Mouse (Mus musculus) forebrain, embryonic 12.5 days (tissue): ENCODE measurements around the gene Nek2. TPM values are rescaled to one million over a fixed set of nuclear protein-coding genes. Genes with fewer than 3 reads are reported as not detected.

ENCODE experiments used
- ATAC-seq: fragments of 200-750 bp; cut with Nextera tagmentation; 2 replicates; pipeline ENCODE4 v1.8.0; 2017; ENCODE audit warnings: moderate TSS enrichment; ENCODE audit not compliant: low FRiP score
- H3K27ac ChIP-seq: fragments of 300-500 bp; sonication (generic); 2 replicates; pipeline ENCODE4 v1.5.1; 2016; ENCODE audit warnings: mild to moderate bottlenecking
- H3K27me3 ChIP-seq: fragments of 300-500 bp; sonication (generic); 2 replicates; pipeline ENCODE4 v1.6.1; 2016; ENCODE audit warnings: mild to moderate bottlenecking
- H3K36me3 ChIP-seq: fragments of 300-500 bp; sonication (generic); replicated peaks from 2 replicates; pipeline ENCODE4 v1.6.1; 2016; ENCODE audit warnings: mild to moderate bottlenecking
- H3K4me1 ChIP-seq: fragments of 300-500 bp; sonication (generic); 2 replicates; pipeline ENCODE4 v1.6.1; 2016
- H3K4me2 ChIP-seq: fragments of 300-500 bp; sonication (generic); 2 replicates; pipeline ENCODE4 v1.6.1; 2016; ENCODE audit warnings: mild to moderate bottlenecking, moderate library complexity
- H3K4me3 ChIP-seq: fragments of 300-500 bp; sonication (generic); replicated peaks from 2 replicates; pipeline ENCODE4 v1.5.1; 2016; ENCODE audit warnings: mild to moderate bottlenecking
- H3K9ac ChIP-seq: fragments of 300-500 bp; sonication (generic); 2 replicates; pipeline ENCODE4 v1.6.1; 2016; ENCODE audit warnings: mild to moderate bottlenecking
- H3K9me3 ChIP-seq: fragments of 300-500 bp; sonication (generic); 2 replicates; pipeline ENCODE4 v1.6.1; 2016
- WGBS: fragments of 180-500 bp; shearing (Covaris S2); methylation state at CpG from one replicate; pipeline ENCODE4 v1.1.7; 2016; 5-methylcytosine and 5-hydroxymethylcytosine counted together
- polyA plus RNA-seq: library from polyadenylated mRNA; unstranded; fragments of >200 nt; fragmentation: Nextera tagmentation; extraction: Ambion mirVana; gene quantifications from 2 replicates; pipeline ENCODE4 v1.2.1, GENCODE M21; 2016

Gene Nek2
- polyA plus RNA-seq, 1 experiment from 2014 or later, result 56.1 TPM

GRCm38 (mm10) chr1:191846667-191847066 is 25.4 kb downstream of the Nek2 start:
- Histone ChIP-seq H3K36me3 (no peaks in the 10 kb centered on the region), H3K4me2 (no peak overlapping the region), H3K4me3 (no peak overlapping the region), H3K27ac (no peak overlapping the region), H3K9ac (no peak overlapping the region), H3K9me3 (no peaks in the 10 kb centered on the region), H3K27me3 (no peaks in the 10 kb centered on the region), H3K4me1 (no peaks in the 10 kb centered on the region)
- no peak for ATAC-seq
- 84% methylated on average over 5 of the region's 5 CpGs for WGBS

GRCm38 (mm10) chr1:191849501-191849900 is 28.3 kb downstream of the Nek2 start:
- H3K4me1 ChIP-seq, result no peaks in the 10 kb centered on the region
- H3K27ac ChIP-seq, result no peak overlapping the region
- WGBS, result 77% methylated on average over 4 of the region's 4 CpGs
- H3K9ac ChIP-seq, result no peak overlapping the region
- H3K27me3 ChIP-seq, result no peaks in the 10 kb centered on the region
- H3K4me2 ChIP-seq, result no peak overlapping the region
- H3K4me3 ChIP-seq, result no peak overlapping the region
- no peaks in the 10 kb centered on the region for H3K36me3 ChIP-seq
- H3K9me3 ChIP-seq, result no peaks in the 10 kb centered on the region
- no peak for ATAC-seq

GRCm38 (mm10) chr1:191853442-191853841 is 32.2 kb downstream of the Nek2 start:
- H3K4me2 ChIP-seq, result no peak overlapping the region
- no peak overlapping the region for H3K27ac ChIP-seq
- H3K4me3 ChIP-seq, result no peak overlapping the region
- WGBS, result 93% methylated on average over 9 of the region's 9 CpGs
- no peaks in the 10 kb centered on the region for H3K4me1 ChIP-seq
- ATAC-seq, result no peak
- H3K9me3 ChIP-seq, result no peaks in the 10 kb centered on the region
- no peaks in the 10 kb centered on the region for H3K36me3 ChIP-seq
- H3K9ac ChIP-seq, result no peak overlapping the region
- no peaks in the 10 kb centered on the region for H3K27me3 ChIP-seq

GRCm38 (mm10) chr1:191854716-191855115 is 33.5 kb downstream of the Nek2 start:
- Histone ChIP-seq H3K27ac (no peak overlapping the region), H3K36me3 (no peaks in the 10 kb centered on the region), H3K9me3 (no peaks in the 10 kb centered on the region), H3K4me2 (no peak overlapping the region), H3K4me3 (no peak overlapping the region), H3K27me3 (no peaks in the 10 kb centered on the region), H3K4me1 (no peaks in the 10 kb centered on the region), H3K9ac (no peak overlapping the region)
- no peak for ATAC-seq
- 82% methylated on average over 5 of the region's 5 CpGs for WGBS

GRCm38 (mm10) chr1:191855136-191855878 is 34.1 kb downstream of the Nek2 start:
- 80% methylated on average over 10 of the region's 10 CpGs for WGBS

GRCm38 (mm10) chr1:191856886-191857651 is 35.8 kb downstream of the Nek2 start:
- no peaks in the 10 kb centered on the region for H3K4me1 ChIP-seq
- ATAC-seq, result no peak
- H3K36me3 ChIP-seq, result no peaks in the 10 kb centered on the region
- no peaks in the 10 kb centered on the region for H3K27me3 ChIP-seq
- H3K27ac ChIP-seq, result no peak overlapping the region
- WGBS, result 85% methylated on average over 5 of the region's 5 CpGs
- no peak overlapping the region for H3K4me2 ChIP-seq
- no peak overlapping the region for H3K4me3 ChIP-seq
- no peaks in the 10 kb centered on the region for H3K9me3 ChIP-seq
- H3K9ac ChIP-seq, result no peak overlapping the region

More at GRCm38 (mm10) chr1:191855136-191855878, 34.1 kb downstream of the Nek2 start:
- Histone ChIP-seq H3K36me3 (no peaks in the 10 kb centered on the region), H3K4me2 (no peak overlapping the region), H3K4me1 (no peaks in the 10 kb centered on the region), H3K9ac (no peak overlapping the region), H3K27ac (no peak overlapping the region), H3K27me3 (no peaks in the 10 kb centered on the region), H3K9me3 (no peaks in the 10 kb centered on the region), H3K4me3 (no peak overlapping the region)
- ATAC-seq, result no peak

GRCm38 (mm10) chr1:191858136-191858535 is 36.9 kb downstream of the Nek2 start:
- H3K9me3 ChIP-seq, result no peaks in the 10 kb centered on the region
- no peak overlapping the region for H3K9ac ChIP-seq
- H3K4me1 ChIP-seq, result no peaks in the 10 kb centered on the region
- no peak overlapping the region for H3K27ac ChIP-seq
- no peaks in the 10 kb centered on the region for H3K36me3 ChIP-seq
- H3K27me3 ChIP-seq, result no peaks in the 10 kb centered on the region
- H3K4me3 ChIP-seq, result no peak overlapping the region
- ATAC-seq, result no peak
- H3K4me2 ChIP-seq, result no peak overlapping the region

- H3K4me3 ChIP-seq, result no peak overlapping the region
- H3K36me3 ChIP-seq, result no peaks in the 10 kb centered on the region
- WGBS, result 90% methylated on average over 3 of the region's 3 CpGs
- no peaks in the 10 kb centered on the region for H3K27me3 ChIP-seq
- no peak overlapping the region for H3K27ac ChIP-seq
- H3K4me1 ChIP-seq, result no peaks in the 10 kb centered on the region
- no peak for ATAC-seq
- no peaks in the 10 kb centered on the region for H3K9me3 ChIP-seq
- H3K9ac ChIP-seq, result no peak overlapping the region
- no peak overlapping the region for H3K4me2 ChIP-seq
Measured at GRCm38 (mm10) chr1:191859847-191860246, 38.6 kb downstream of the Nek2 start.

- no peaks in the 10 kb centered on the region for H3K27me3 ChIP-seq
- H3K9ac ChIP-seq, result no peak overlapping the region
- H3K4me1 ChIP-seq, result no peaks in the 10 kb centered on the region
- H3K4me3 ChIP-seq, result no peak overlapping the region
- H3K4me2 ChIP-seq, result no peak overlapping the region
- H3K9me3 ChIP-seq, result no peaks in the 10 kb centered on the region
- 92% methylated on average over 5 of the region's 5 CpGs for WGBS
- no peaks in the 10 kb centered on the region for H3K36me3 ChIP-seq
- no peak for ATAC-seq
- H3K27ac ChIP-seq, result no peak overlapping the region
Measured at GRCm38 (mm10) chr1:191861247-191861646, 40.0 kb downstream of the Nek2 start.

- Histone ChIP-seq H3K4me3 (no peak overlapping the region), H3K27me3 (no peaks in the 10 kb centered on the region), H3K4me2 (no peak overlapping the region), H3K9me3 (no peaks in the 10 kb centered on the region), H3K36me3 (no peaks in the 10 kb centered on the region), H3K4me1 (no peaks in the 10 kb centered on the region), H3K27ac (no peak overlapping the region), H3K9ac (no peak overlapping the region)
- 64% methylated on average over 4 of the region's 4 CpGs for WGBS
- no peak for ATAC-seq
Measured at GRCm38 (mm10) chr1:191863833-191864550, 42.7 kb downstream of the Nek2 start.

GRCm38 (mm10) chr1:191864551-191865027 is 43.3 kb downstream of the Nek2 start:
- no peak for ATAC-seq
- Histone ChIP-seq H3K27me3 (no peaks in the 10 kb centered on the region), H3K27ac (no peak overlapping the region), H3K4me2 (no peak overlapping the region), H3K9ac (no peak overlapping the region), H3K9me3 (no peaks in the 10 kb centered on the region), H3K36me3 (no peaks in the 10 kb centered on the region), H3K4me1 (no peaks in the 10 kb centered on the region), H3K4me3 (no peak overlapping the region)
- 83% methylated on average over 8 of the region's 8 CpGs for WGBS

- Histone ChIP-seq H3K4me1 (no peaks in the 10 kb centered on the region), H3K27ac (no peak overlapping the region), H3K27me3 (no peaks in the 10 kb centered on the region), H3K9ac (no peak overlapping the region), H3K4me2 (no peak overlapping the region), H3K36me3 (no peaks in the 10 kb centered on the region), H3K4me3 (no peak overlapping the region), H3K9me3 (no peaks in the 10 kb centered on the region)
- no peak for ATAC-seq
- 86% methylated on average over 6 of the region's 6 CpGs for WGBS
Measured at GRCm38 (mm10) chr1:191872076-191872710, 50.9 kb downstream of the Nek2 start.
